13 mouse cellular contexts compared by ENCODE assay signal in genomic region chr4:152350722-152351421, GRCm38 (mm10). TPM values are rescaled to one million over a fixed set of nuclear protein-coding genes. Genes with fewer than 3 reads are reported as not detected.
DNase-seq lines count a peak whose midpoint lies in the region; ATAC-seq and TF ChIP-seq lines count a peak whose summit lies in the region.
"Had no signal": no experiment of that assay in that cellular context is flagged by ENCODE, and none has a peak within 500 bp of the region (broad histone marks: within the 10 kb centered on the region; RNA-seq: fewer than 3 reads in every experiment).

No protein-coding gene starts in this region.

- intact Hi-C loops in left cerebral cortex, postnatal 36 days (cut with DNase I): no loop called here
- intact Hi-C loops in left cerebral cortex, postnatal 10 days (cut with DNase I): no loop called here

- no peaks in the 10 kb centered on the region for H3K36me3 ChIP-seq in hindbrain, postnatal 0 days (ENCODE audit: insufficient read depth, low read length)
- peaks cover 20% of the 10 kb centered on the region; the same call in 1 of the 2 replicates for H3K36me3 ChIP-seq in neural tube, embryonic 15.5 days
- H3K36me3 ChIP-seq: heart, embryonic 12.5 days had no signal

- ATAC-seq in hindbrain, postnatal 0 days: 0 out of 2 replicates have a peak, but pooled peaks have one; percentile 4
- no peak for ATAC-seq in neural tube, embryonic 15.5 days (ENCODE audit: low FRiP score)

- TF ChIP-seq CTCF in hindbrain, postnatal 0 days (IDR thresholded peaks at IDR 0.05; ENCODE audit: low read depth): no peak

- no peak overlapping the region for H3K9ac ChIP-seq in hindbrain, postnatal 0 days (replicated peaks; ENCODE audit: low read length)
- peak overlapping the region; percentile 14; the same call in 1 of the 2 replicates for H3K9ac ChIP-seq in neural tube, embryonic 15.5 days (replicated peaks)
- H3K9ac ChIP-seq: heart, embryonic 12.5 days; liver, embryonic 14.5 days had no signal

- no peaks in the 10 kb centered on the region for H3K27me3 ChIP-seq in hindbrain, postnatal 0 days (ENCODE audit: insufficient read depth, low read length)
- 0 out of 2 replicates have a peak, but pooled peaks cover 11% of the 10 kb centered on the region for H3K27me3 ChIP-seq in neural tube, embryonic 15.5 days (replicated peaks)

- H3K4me1 ChIP-seq in hindbrain, postnatal 0 days (ENCODE audit: insufficient read depth, low read length): peaks cover 6% of the 10 kb centered on the region
- peaks cover 45% of the 10 kb centered on the region for H3K4me1 ChIP-seq in neural tube, embryonic 15.5 days

- DNase-seq in left cerebral cortex, postnatal 36 days (ENCODE audit: low spot score in 2 of 2): peak; percentile 59 to 62
- no peak for DNase-seq in left cerebral cortex, postnatal 10 days (ENCODE audit: extremely low spot score in 1 of 2, low spot score in 2 of 2)
- DNase-seq in brain, adult 2 months (ENCODE audit: low read depth, low spot score): peak; percentile 78
- no peak for DNase-seq in hindbrain, postnatal 0 days (ENCODE audit: low spot score)
- no peak for DNase-seq in thymus, postnatal 10 days (ENCODE audit: low spot score in 2 of 2)
- DNase-seq in testis, postnatal 14 days (ENCODE audit: low spot score): no peak
- DNase-seq: kidney, postnatal 25 days had no signal

- H3K9me3 ChIP-seq in hindbrain, postnatal 0 days (ENCODE audit: low read length): no peaks in the 10 kb centered on the region
- H3K9me3 ChIP-seq in neural tube, embryonic 15.5 days (replicated peaks): no peaks in the 10 kb centered on the region
- H3K9me3 ChIP-seq: heart, embryonic 12.5 days had no signal

- no peak overlapping the region for H3K4me3 ChIP-seq in hindbrain, postnatal 0 days (ENCODE audit: low read length)
- H3K4me3 ChIP-seq in neural tube, embryonic 15.5 days (replicated peaks): no peak overlapping the region
- H3K4me3 ChIP-seq: heart, embryonic 12.5 days had no signal

- H3K27ac ChIP-seq in hindbrain, postnatal 0 days: peak overlapping the region; percentile 72
- H3K27ac ChIP-seq in neural tube, embryonic 15.5 days (replicated peaks): peak overlapping the region; percentile 81
- H3K27ac ChIP-seq: liver, embryonic 14.5 days had no signal

- 30% methylated on average over 8 of the region's 8 CpGs for WGBS in hindbrain, postnatal 0 days
- 27% methylated on average over 8 of the region's 8 CpGs for WGBS in neural tube, embryonic 15.5 days

- H3K4me2 ChIP-seq in hindbrain, postnatal 0 days (ENCODE audit: low read depth, low read length): peak overlapping the region; percentile 46; the same call in 1 of the 2 replicates
- H3K4me2 ChIP-seq in neural tube, embryonic 15.5 days: peak overlapping the region; percentile 25
- H3K4me2 ChIP-seq: heart, embryonic 12.5 days had no signal

RNA-seq across cellular contexts. Expression of gene Chd5, which starts 12.4 kb away (rescaled TPM):
- 100 to 1,000 TPM; 162 to 195 TPM for total RNA-seq in left cerebral cortex, postnatal 36 days (2021)
- total RNA-seq in left cerebral cortex, postnatal 10 days (2021): 100 to 1,000 TPM; 176 to 179 TPM
- total RNA-seq in hindbrain, postnatal 0 days (2014; rRNA removed): 60.1 and 61.2 TPM in 2 replicates
- polyA plus RNA-seq in hindbrain, postnatal 0 days (2015; fragmentation: Nextera tagmentation; extraction: Ambion mirVana): 65.6 and 69.7 TPM in 2 replicates
- 46.3 and 53.7 TPM in 2 replicates for polyA plus RNA-seq in neural tube, embryonic 15.5 days (2015; fragmentation: Nextera tagmentation; extraction: Ambion mirVana)

RNA-seq across cellular contexts. Expression of gene Rpl22, which starts 25.3 kb away (rescaled TPM):
- 100 to 1,000 TPM; 161 to 162 TPM for total RNA-seq in left cerebral cortex, postnatal 36 days (2021)
- 100 to 1,000 TPM; 224 to 239 TPM for total RNA-seq in left cerebral cortex, postnatal 10 days (2021)
- 164 and 185 TPM in 2 replicates for total RNA-seq in hindbrain, postnatal 0 days (2014; rRNA removed)
- polyA plus RNA-seq in hindbrain, postnatal 0 days (2015; fragmentation: Nextera tagmentation; extraction: Ambion mirVana): 156 and 176 TPM in 2 replicates
- polyA plus RNA-seq in neural tube, embryonic 15.5 days (2015; fragmentation: Nextera tagmentation; extraction: Ambion mirVana): 148 and 190 TPM in 2 replicates

RNA-seq across cellular contexts. Expression of gene Rnf207, which starts 32.1 kb away (rescaled TPM):
- 10 to 100 TPM; 10.2 to 17.0 TPM for total RNA-seq in left cerebral cortex, postnatal 36 days (2021)
- 1 to 10 TPM; 1.1 to 4.5 TPM for total RNA-seq in left cerebral cortex, postnatal 10 days (2021)
- 5.7 and 7.7 TPM in 2 replicates for total RNA-seq in hindbrain, postnatal 0 days (2014; rRNA removed)
- 6.6 and 6.9 TPM in 2 replicates for polyA plus RNA-seq in hindbrain, postnatal 0 days (2015; fragmentation: Nextera tagmentation; extraction: Ambion mirVana)
- 7.8 and 12.4 TPM in 2 replicates for polyA plus RNA-seq in neural tube, embryonic 15.5 days (2015; fragmentation: Nextera tagmentation; extraction: Ambion mirVana)
- total RNA-seq: gastrocnemius, adult 8-10 months had no signal

RNA-seq across cellular contexts. Expression of gene Icmt, which starts 53.8 kb away (rescaled TPM):
- 10 to 100 TPM; 45.9 to 47.8 TPM for total RNA-seq in left cerebral cortex, postnatal 36 days (2021)
- 10 to 100 TPM; 31.7 to 32.3 TPM for total RNA-seq in left cerebral cortex, postnatal 10 days (2021)
- total RNA-seq in hindbrain, postnatal 0 days (2014; rRNA removed): 35.3 and 42.6 TPM in 2 replicates
- polyA plus RNA-seq in hindbrain, postnatal 0 days (2015; fragmentation: Nextera tagmentation; extraction: Ambion mirVana): 15.9 and 16.4 TPM in 2 replicates
- polyA plus RNA-seq in neural tube, embryonic 15.5 days (2015; fragmentation: Nextera tagmentation; extraction: Ambion mirVana): 20.0 and 21.1 TPM in 2 replicates

RNA-seq across cellular contexts. Expression of gene Hes3, which starts 59.4 kb away (rescaled TPM):
- total RNA-seq in left cerebral cortex, postnatal 36 days (2021): under 1 TPM in 1 of 2 experiments, not detected in 1; 0.35 TPM
- not detected for total RNA-seq in left cerebral cortex, postnatal 10 days (2021)
- total RNA-seq in hindbrain, postnatal 0 days (2014; rRNA removed): 0.26 and 0.40 TPM in 2 replicates
- 0.15 and 0.19 TPM in 2 replicates for polyA plus RNA-seq in hindbrain, postnatal 0 days (2015; fragmentation: Nextera tagmentation; extraction: Ambion mirVana)
- polyA plus RNA-seq in neural tube, embryonic 15.5 days (2015; fragmentation: Nextera tagmentation; extraction: Ambion mirVana): 0.19 and 0.29 TPM in 2 replicates
- total RNA-seq: gastrocnemius, adult 8-10 months had no signal
- polyA plus RNA-seq: embryonic facial prominence, embryonic 14.5 days; heart, embryonic 12.5 days; liver, embryonic 14.5 days; stomach, embryonic 16.5 days had no signal

Comparison
In these comparisons a context has a peak if more than half of its experiments do, and no peak if none do; other contexts are left out.
1. DNase-seq: peak in left cerebral cortex, postnatal 36 days (2 of 2) and brain, adult 2 months (single experiment); none in left cerebral cortex, postnatal 10 days (0 of 2), hindbrain, postnatal 0 days (single experiment), thymus, postnatal 10 days (0 of 2) and testis, postnatal 14 days (single experiment).